Mouse (Mus musculus) gastrocnemius, postnatal 25 days (tissue): ENCODE data around the gene Alox12b. TPM values are rescaled to one million over a fixed set of nuclear protein-coding genes. Genes with fewer than 3 reads are reported as not detected.

Experiments
- DNase-seq: peaks from one replicate; pipeline ENCODE4 v3.0.0; 2022
- long read RNA-seq, 2 experiments: library from polyadenylated mRNA; stranded (forward); transcript quantifications; one replicate each; pipeline ENCODE4 v2.0.0; 2021
- total RNA-seq, 2 experiments: library from RNA; stranded (reverse); gene quantifications; 1 replicate in 1 of 2; 2 replicates in 1 of 2; pipeline ENCODE4 v1.2.3; 2021

Alox12b gene
- under 1 TPM in 1 of 2 experiments, not detected in 1; 0.18 TPM for total RNA-seq
- long read RNA-seq, experiment 1, result 0 reads
- long read RNA-seq, experiment 2, result 0 reads

GRCm38 (mm10) chr11:69156800-69157199 is at the start of gene Alox12b:
Alox12b (plus strand) TSS chr11:69156989.
- no peak for DNase-seq

- no peak for DNase-seq
Observed at GRCm38 (mm10) chr11:69107676-69108075, 49.1 kb upstream of the Alox12b start.

- DNase-seq, result no peak
Observed at GRCm38 (mm10) chr11:69108223-69108622, 48.6 kb upstream of the Alox12b start.

- no peak for DNase-seq
Observed at GRCm38 (mm10) chr11:69109032-69109900, 47.5 kb upstream of the Alox12b start.

GRCm38 (mm10) chr11:69110319-69111046 is 46.3 kb upstream of the Alox12b start:
- DNase-seq, result peak; percentile 85

GRCm38 (mm10) chr11:69111051-69111810 is 45.6 kb upstream of the Alox12b start:
- no peak for DNase-seq

GRCm38 (mm10) chr11:69111865-69112264 is 44.9 kb upstream of the Alox12b start:
- DNase-seq, result no peak

- DNase-seq, result no peak
Observed at GRCm38 (mm10) chr11:69114018-69114417, 42.8 kb upstream of the Alox12b start.

GRCm38 (mm10) chr11:69114621-69115020 is 42.2 kb upstream of the Alox12b start:
- no peak for DNase-seq

- no peak for DNase-seq
Observed at GRCm38 (mm10) chr11:69116843-69117242, 39.9 kb upstream of the Alox12b start.

GRCm38 (mm10) chr11:69117737-69118695 is 38.8 kb upstream of the Alox12b start:
- peak; percentile 68 for DNase-seq

GRCm38 (mm10) chr11:69118765-69119164 is 38.0 kb upstream of the Alox12b start:
- peak; percentile 64 for DNase-seq

GRCm38 (mm10) chr11:69119446-69120155 is 37.2 kb upstream of the Alox12b start:
- no peak for DNase-seq

GRCm38 (mm10) chr11:69120221-69121000 is 36.4 kb upstream of the Alox12b start, which contains the start of gene Hes7:
Hes7 (plus strand) TSS chr11:69120404.
- DNase-seq, result no peak

GRCm38 (mm10) chr11:69121001-69121740 is 35.6 kb upstream of the Alox12b start:
- no peak for DNase-seq

GRCm38 (mm10) chr11:69121741-69122335 is 35.0 kb upstream of the Alox12b start:
- no peak for DNase-seq

- DNase-seq, result peak; percentile 89
Observed at GRCm38 (mm10) chr11:69122336-69122951, 34.3 kb upstream of the Alox12b start, which contains the start of gene 9130213A22Rik. 9130213A22Rik (minus strand) TSS chr11:69122589.
